Mouse (Mus musculus) adrenal gland, postnatal 36 days (tissue): ENCODE measurements around the gene Chrnd. TPM values are rescaled to one million over a fixed set of nuclear protein-coding genes. Genes with fewer than 3 reads are reported as not detected.

ENCODE experiments used
- DNase-seq, 2 experiments: peaks; one replicate each; pipeline ENCODE4 v3.0.0; 2021; ENCODE audit warnings: mixed read lengths in 1 of 2
- total RNA-seq, 2 experiments: library from RNA; stranded (reverse); gene quantifications; 2 replicates each; pipeline ENCODE4 v1.2.3; 2021

Gene Chrnd
- total RNA-seq, 2 experiments from 2014 or later = not detected

GRCm38 (mm10) chr1:87232197-87232596, 41.8 kb downstream of the Chrnd start:
- no peak for DNase-seq

- no peak for DNase-seq
Observed at GRCm38 (mm10) chr1:87239056-87239455, 48.6 kb downstream of the Chrnd start.

- no peak for DNase-seq
Observed at GRCm38 (mm10) chr1:87243021-87243420, 52.6 kb downstream of the Chrnd start.

- DNase-seq = no peak
Observed at GRCm38 (mm10) chr1:87245430-87245829, 55.0 kb downstream of the Chrnd start.

- peak; percentile 90 to 91 for DNase-seq
Observed at GRCm38 (mm10) chr1:87245929-87246815, 55.8 kb downstream of the Chrnd start.

Other genes starting within 250 kb of the Chrnd start
- not detected for gene Alppl2, start 100.7 kb upstream of the Chrnd start, total RNA-seq
- not detected for gene Alpi, start 89.0 kb upstream of the Chrnd start, total RNA-seq
- not detected for gene Akp3, start 65.6 kb upstream of the Chrnd start, total RNA-seq
- 1 to 10 TPM in 1 of 2 experiments, under 1 TPM in 1; 0.30 to 1.2 TPM for gene Ecel1, start 34.1 kb upstream of the Chrnd start, total RNA-seq
- not detected for gene Prss56, start 7.3 kb upstream of the Chrnd start, total RNA-seq
- not detected for gene Chrng, start 14.1 kb downstream of the Chrnd start, total RNA-seq
- gene Eif4e2, start 23.3 kb downstream of the Chrnd start, total RNA-seq = 10 to 100 TPM; 86.8 to 90.0 TPM
- gene Efhd1, start 73.8 kb downstream of the Chrnd start, total RNA-seq = 100 to 1,000 TPM; 317 to 479 TPM
- 10 to 100 TPM; 88.7 to 92.7 TPM for gene Gigyf2, start 136.4 kb downstream of the Chrnd start, total RNA-seq
- not detected for gene Kcnj13, start 204.1 kb downstream of the Chrnd start, total RNA-seq